Mouse (Mus musculus) adipocyte (in vitro differentiated cells): ENCODE results near the gene Bcl2l11.

Source experiments
- DNase-seq: peaks from one replicate; pipeline ENCODE4 v3.0.0-alpha.2; 2016; ENCODE audit warnings: low spot score

Gene Bcl2l11

GRCm38 (mm10) chr2:128211022-128211880, 85.4 kb downstream of the Bcl2l11 start:
- DNase-seq: no peak

GRCm38 (mm10) chr2:128211881-128212209, 86.0 kb downstream of the Bcl2l11 start:
- DNase-seq: no peak
